Mouse (Mus musculus) kidney, adult 2 months (tissue): ENCODE data around the gene Uaca. TPM values are rescaled to one million over a fixed set of nuclear protein-coding genes. Genes with fewer than 3 reads are reported as not detected.

ENCODE experiments used
- DNase-seq: peaks from one replicate; pipeline ENCODE4 v3.0.0; 2021
- H3K27ac ChIP-seq: fragments of 200-500 bp; 2 replicates; pipeline ENCODE4 v1.5.1; 2012; ENCODE audit warnings: low read depth, low read length, control low read depth, inconsistent platforms; ENCODE audit not compliant: insufficient read depth
- H3K27me3 ChIP-seq: fragments of 200-500 bp; replicated peaks from 2 replicates; pipeline ENCODE4 v1.6.1; 2012; ENCODE audit warnings: mild to moderate bottlenecking, moderate library complexity, low read length, inconsistent platforms; ENCODE audit not compliant: control insufficient read depth, insufficient read depth
- H3K36me3 ChIP-seq: fragments of 200-500 bp; 2 replicates; pipeline ENCODE4 v1.6.1; 2012; ENCODE audit warnings: mild to moderate bottlenecking, moderate library complexity, low read length, inconsistent platforms; ENCODE audit not compliant: control insufficient read depth, insufficient read depth
- H3K4me1 ChIP-seq: fragments of 200-500 bp; 2 replicates; pipeline ENCODE4 v1.6.1; 2011; ENCODE audit warnings: low read length; ENCODE audit not compliant: control insufficient read depth, insufficient read depth
- H3K4me3 ChIP-seq: fragments of 200-500 bp; 2 replicates; pipeline ENCODE4 v1.5.1; 2011; ENCODE audit warnings: mild to moderate bottlenecking, low read depth, low read length, control low read depth; ENCODE audit not compliant: insufficient read depth
- CTCF ChIP-seq: fragments of 200-500 bp; conservative IDR thresholded peaks from 2 replicates; pipeline ENCODE4 v1.5.1; 2011; ENCODE audit warnings: low read depth, mild to moderate bottlenecking, control low read depth, low read length, moderate library complexity, mixed read lengths; ENCODE audit not compliant: insufficient read depth, insufficient read length
- POLR2A ChIP-seq: fragments of 200-500 bp; IDR thresholded peaks from one replicate; pipeline ENCODE4 v1.6.1; 2011; ENCODE audit warnings: low read depth, low read length, control low read depth
- whole genome bisulfite sequencing: fragments of 180-500 bp; shearing (Covaris S2); methylation state at CpG from one replicate; pipeline ENCODE4 v1.1.7; 2018; 5-methylcytosine and 5-hydroxymethylcytosine counted together
- polyA plus RNA-seq: library from polyadenylated mRNA; depleted of rRNA; stranded (reverse); fragments of >200 nt; gene quantifications from 2 replicates; pipeline ENCODE4 v1.2.3, GENCODE M21; 2012

Uaca gene
- polyA plus RNA-seq, 1 experiment: 16.4 TPM

DNA sequence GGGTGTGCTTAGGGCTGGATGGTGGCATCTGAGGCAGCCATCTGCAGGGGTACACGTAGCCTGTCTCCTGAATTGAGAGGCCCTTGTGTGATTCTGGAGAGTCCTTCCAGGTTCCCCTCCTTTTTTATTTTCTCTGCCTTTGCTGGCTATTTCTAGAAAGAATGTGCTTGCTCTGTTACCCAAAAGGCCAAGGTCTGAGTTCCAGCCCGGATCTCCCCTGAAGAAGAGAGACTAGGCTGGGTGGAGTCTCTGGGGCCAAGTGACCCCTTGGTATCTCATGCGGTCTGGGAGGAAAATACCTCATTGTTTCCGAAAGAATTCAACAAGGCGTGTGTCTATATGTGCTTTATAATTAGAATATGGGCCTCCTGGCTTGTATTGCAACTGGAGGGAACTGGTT is 41.8 kb downstream of the Uaca start:
- H3K27ac ChIP-seq: peak overlapping the region; percentile 91; the same call in 1 of the 2 replicates
- no peak for DNase-seq
- TF ChIP-seq POLR2A: no peak
- no peak for TF ChIP-seq CTCF
- H3K4me1 ChIP-seq: peaks cover 20% of the 10 kb centered on the region; the same call in 1 of the 2 replicates
- H3K27me3 ChIP-seq: no peaks in the 10 kb centered on the region
- H3K4me3 ChIP-seq: no peak overlapping the region
- H3K36me3 ChIP-seq: no peaks in the 10 kb centered on the region
- 55% methylated on average over 5 of the region's 5 CpGs for WGBS

DNA sequence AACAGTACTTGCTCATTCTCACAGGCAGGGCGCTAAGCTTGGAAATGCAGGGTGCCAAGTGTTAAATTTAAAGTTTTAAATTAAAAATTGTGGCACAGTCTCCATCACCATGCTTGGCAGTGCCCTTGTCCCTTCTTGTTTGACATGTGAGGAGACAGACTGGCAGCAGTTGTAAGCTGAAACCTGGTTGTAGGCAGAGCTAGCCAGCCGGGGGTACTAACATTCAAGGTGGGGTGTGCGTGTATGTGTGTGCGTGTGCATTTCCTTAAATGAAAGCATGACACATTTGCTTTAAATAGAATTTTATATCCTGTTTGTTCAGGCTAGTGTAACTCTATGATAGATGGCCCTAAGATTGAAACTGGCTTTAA is 42.7 kb downstream of the Uaca start:
- 45% methylated on average over 4 of the region's 4 CpGs for WGBS
- H3K4me3 ChIP-seq: no peak overlapping the region

DNA sequence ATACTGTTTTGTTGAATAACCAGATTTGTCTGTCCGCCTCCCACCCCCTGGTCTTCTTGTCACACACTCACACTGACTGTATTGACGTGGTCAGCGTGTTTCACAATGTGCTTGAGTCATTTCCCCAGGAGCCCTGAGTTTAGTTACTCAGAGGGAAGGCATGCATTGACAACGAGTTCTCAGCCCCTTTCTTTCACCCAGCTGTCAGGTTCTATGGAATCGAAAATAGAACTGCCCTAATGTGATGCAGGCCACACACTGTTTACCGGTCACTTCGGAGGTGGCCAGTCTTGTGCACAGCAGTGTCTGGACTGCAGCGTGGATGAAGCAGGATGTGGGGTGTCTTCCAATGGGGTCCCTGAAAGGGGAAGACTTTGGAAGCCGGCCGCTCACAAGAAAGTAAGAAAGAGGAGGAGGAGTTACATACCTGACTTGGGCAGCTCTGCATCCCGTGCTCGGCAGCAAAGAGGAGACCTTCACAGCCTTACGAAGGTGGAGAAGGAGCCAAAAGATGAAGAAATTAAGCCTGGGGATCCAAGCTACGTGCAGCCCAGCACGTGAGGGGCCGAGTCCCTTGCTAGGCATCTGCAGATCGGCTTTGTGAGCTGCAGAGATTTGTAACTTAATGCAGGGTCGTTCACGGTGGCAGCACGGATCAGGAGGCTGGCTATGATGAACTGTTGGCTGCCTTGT is 43.3 kb downstream of the Uaca start:
- WGBS: 23% methylated on average over 20 of the region's 20 CpGs

More for the DNA sequence above, 42.7 kb downstream of the Uaca start:
- no peaks in the 10 kb centered on the region for H3K36me3 ChIP-seq
- DNase-seq: no peak
- peaks cover 23% of the 10 kb centered on the region; the same call in 1 of the 2 replicates for H3K4me1 ChIP-seq
- no peaks in the 10 kb centered on the region for H3K27me3 ChIP-seq
- peak overlapping the region; percentile 91 for H3K27ac ChIP-seq
- no peak for TF ChIP-seq POLR2A
- no peak for TF ChIP-seq CTCF

DNA sequence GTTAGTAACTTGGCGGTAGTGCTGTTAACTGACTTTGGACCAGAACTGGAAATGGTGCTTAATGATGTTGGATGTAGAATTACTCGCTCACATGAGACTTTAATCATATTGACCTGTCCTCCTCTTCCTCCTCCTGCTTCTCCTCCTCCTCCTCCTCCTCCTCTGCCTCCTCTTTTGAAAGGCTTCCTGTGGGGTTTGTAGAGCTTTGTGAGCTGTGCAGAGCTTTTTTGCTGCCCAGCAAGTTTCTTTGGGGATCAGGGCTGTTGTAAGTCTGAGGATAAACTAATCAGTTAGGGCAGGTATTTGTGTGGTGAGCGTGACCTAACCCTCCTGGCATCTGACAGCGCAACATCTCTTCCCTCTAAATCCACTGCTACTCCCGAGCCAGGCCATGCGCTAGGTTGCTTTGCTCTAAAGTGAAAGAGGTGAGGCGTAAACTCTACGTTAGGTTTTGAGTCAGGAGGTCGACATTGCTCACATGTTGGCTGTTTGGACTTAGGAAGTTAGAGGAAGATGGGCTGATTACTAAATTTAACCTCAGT is 44.1 kb downstream of the Uaca start:
- H3K27ac ChIP-seq: peak overlapping the region; percentile 91
- H3K27me3 ChIP-seq: no peaks in the 10 kb centered on the region
- TF ChIP-seq CTCF (no peak), POLR2A (no peak)
- 49% methylated on average over 9 of the region's 9 CpGs for WGBS
- no peaks in the 10 kb centered on the region for H3K36me3 ChIP-seq
- H3K4me1 ChIP-seq: peaks cover 23% of the 10 kb centered on the region; the same call in 1 of the 2 replicates
- peak; percentile 30 for DNase-seq
- peak overlapping the region; percentile 34 for H3K4me3 ChIP-seq

More for the DNA sequence above, 43.3 kb downstream of the Uaca start:
- no peaks in the 10 kb centered on the region for H3K27me3 ChIP-seq
- peak overlapping the region; percentile 91 for H3K27ac ChIP-seq
- peak overlapping the region; percentile 42 for H3K4me3 ChIP-seq
- peak; percentile 65 for DNase-seq
- TF ChIP-seq CTCF: no peak
- no peak for TF ChIP-seq POLR2A
- H3K4me1 ChIP-seq: peaks cover 23% of the 10 kb centered on the region; the same call in 1 of the 2 replicates
- no peaks in the 10 kb centered on the region for H3K36me3 ChIP-seq

DNA sequence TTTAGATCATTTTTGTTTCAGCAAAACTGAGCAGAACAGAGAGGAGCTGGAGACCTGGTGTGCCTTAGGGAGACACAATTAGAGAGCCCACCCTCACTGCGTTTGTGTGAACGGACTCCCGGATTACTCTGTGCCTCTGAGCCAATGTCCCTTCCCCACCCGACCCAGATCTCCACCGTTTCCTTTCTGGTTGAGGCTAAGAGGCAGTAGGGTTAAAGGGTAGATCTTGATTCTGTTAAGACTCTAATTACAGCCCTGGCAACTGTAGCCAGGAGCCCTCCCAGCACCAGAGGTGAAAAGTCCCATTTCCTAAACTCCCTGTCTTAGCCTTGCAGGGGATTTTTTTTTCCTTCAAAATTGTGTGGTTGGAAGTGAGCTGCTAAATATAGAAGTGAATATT is 47.1 kb downstream of the Uaca start:
- no peak for TF ChIP-seq POLR2A
- no peak for TF ChIP-seq CTCF
- Histone ChIP-seq H3K27ac (peak overlapping the region; percentile 54), H3K27me3 (no peaks in the 10 kb centered on the region), H3K36me3 (no peaks in the 10 kb centered on the region), H3K4me3 (no peak overlapping the region; the same call in 1 of the 2 replicates), H3K4me1 (peaks cover 19% of the 10 kb centered on the region; the same call in 1 of the 2 replicates)
- 27% methylated on average over 5 of the region's 5 CpGs for WGBS
- peak; percentile 49 for DNase-seq

DNA sequence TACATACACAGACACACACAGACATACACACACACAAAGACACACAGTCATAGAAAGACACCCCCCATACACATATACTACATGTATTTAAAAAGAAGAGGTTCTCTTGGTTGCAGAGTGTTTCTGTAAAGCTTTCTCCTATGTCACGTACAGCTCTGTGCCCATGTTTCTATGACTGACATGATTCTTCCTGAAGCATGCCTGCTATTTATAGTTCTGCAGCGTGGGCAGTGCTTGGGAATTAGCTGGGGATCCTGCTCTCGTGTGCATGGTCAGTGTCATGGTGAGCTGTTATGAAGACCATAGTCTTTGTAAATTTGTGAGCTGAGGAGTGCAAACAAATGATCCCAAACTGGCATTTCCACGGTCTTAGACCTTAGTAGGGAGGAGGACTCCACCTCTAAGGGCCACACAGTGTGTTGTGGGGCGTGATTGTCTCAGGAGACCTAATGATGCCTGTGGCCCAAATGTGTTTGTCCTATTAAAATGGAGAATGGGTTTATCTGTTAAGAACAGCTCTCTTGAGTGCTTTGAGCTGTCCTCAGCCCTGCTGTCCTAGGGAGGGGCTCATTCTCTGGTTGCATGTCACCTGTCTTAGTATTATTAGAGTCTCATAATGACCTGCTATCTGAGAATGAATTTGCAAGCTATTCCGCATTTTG is 49.2 kb downstream of the Uaca start:
- H3K4me3 ChIP-seq: no peak overlapping the region
- no peak overlapping the region for H3K27ac ChIP-seq
- H3K36me3 ChIP-seq: no peaks in the 10 kb centered on the region
- TF ChIP-seq POLR2A (no peak), CTCF (no peak)
- no peak for DNase-seq
- H3K27me3 ChIP-seq: no peaks in the 10 kb centered on the region
- WGBS: 71% methylated on average over 6 of the region's 6 CpGs
- H3K4me1 ChIP-seq: peaks cover 7% of the 10 kb centered on the region; the same call in 1 of the 2 replicates

DNA sequence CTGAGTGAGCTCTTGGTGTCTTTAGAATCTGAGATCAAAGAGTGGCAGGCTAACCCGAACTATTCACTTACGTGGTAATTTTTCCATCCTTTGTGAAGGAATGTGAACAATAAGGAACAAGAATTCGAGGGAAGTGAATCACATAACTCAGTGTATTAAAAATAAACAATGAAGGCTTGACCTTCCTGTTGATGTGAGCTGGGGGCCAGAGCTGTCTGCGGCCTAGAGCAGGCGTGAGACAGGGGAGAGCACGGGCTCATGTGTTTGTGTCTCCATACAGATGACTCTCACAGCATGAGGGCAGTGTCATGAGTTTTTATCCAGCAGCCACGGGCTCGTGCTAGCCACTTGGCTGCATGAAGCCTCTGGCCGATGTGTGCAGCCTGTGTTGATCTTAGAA is 54.4 kb downstream of the Uaca start:
- peak; percentile 75 for DNase-seq
- TF ChIP-seq POLR2A (no peak), CTCF (no peak)
- H3K4me3 ChIP-seq: no peak overlapping the region
- 48% methylated on average over 9 of the region's 9 CpGs for WGBS
- peak overlapping the region; percentile 80; the same call in 1 of the 2 replicates for H3K27ac ChIP-seq
- no peaks in the 10 kb centered on the region; the same call in 1 of the 2 replicates for H3K36me3 ChIP-seq
- no peaks in the 10 kb centered on the region for H3K4me1 ChIP-seq
- no peaks in the 10 kb centered on the region for H3K27me3 ChIP-seq
